Mouse (Mus musculus): ENCODE measurements at regions not wholly inside any gene's neighbourhood (a gene's known extent, or its start where the extent isn't known, plus 50 kb on each side); places are given as distances from the start of the nearest gene placed in this dataset.
A peak's percentile ranks its signal among the peaks of the same experiment; 100 is the strongest.
"Not testable (repeated sequence)": the region's sequence is repeated elsewhere in the genome, so short reads cannot be mapped to it uniquely, and the experiment has no call there.

GRCm38 (mm10) chr16:8914183-8914582 is 84.3 kb downstream of the 1810013L24Rik start:
- not testable (repeated sequence) for DNase-seq (ENCODE audit: extremely low read depth, insufficient read length, low spot score)

- DNase-seq (ENCODE audit: extremely low read depth, insufficient read length, low spot score): no peak
Measured at GRCm38 (mm10) chr16:8916091-8916490, 86.2 kb downstream of the 1810013L24Rik start.

- DNase-seq (ENCODE audit: extremely low read depth, insufficient read length, low spot score): no peak
Measured at GRCm38 (mm10) chr16:8918741-8919535, 89.0 kb downstream of the 1810013L24Rik start.

- no peak for DNase-seq (ENCODE audit: extremely low read depth, insufficient read length, low spot score)
Measured at GRCm38 (mm10) chr16:8924732-8925131, 94.8 kb downstream of the 1810013L24Rik start.

- DNase-seq (ENCODE audit: extremely low read depth, insufficient read length, low spot score): no peak
Measured at GRCm38 (mm10) chr16:8931961-8932360, 102.1 kb downstream of the 1810013L24Rik start.

GRCm38 (mm10) chr16:8933121-8933520 is 103.2 kb downstream of the 1810013L24Rik start:
- no peak for DNase-seq (ENCODE audit: extremely low read depth, insufficient read length, low spot score)

- DNase-seq (ENCODE audit: extremely low read depth, insufficient read length, low spot score): no peak
Measured at GRCm38 (mm10) chr16:8936446-8936845, 106.5 kb downstream of the 1810013L24Rik start.

- DNase-seq (ENCODE audit: extremely low read depth, insufficient read length, low spot score): peak; percentile 82
Measured at GRCm38 (mm10) chr16:8938516-8938915, 108.6 kb downstream of the 1810013L24Rik start.

GRCm38 (mm10) chr16:8939136-8939535 is 109.2 kb downstream of the 1810013L24Rik start:
- no peak for DNase-seq (ENCODE audit: extremely low read depth, insufficient read length, low spot score)

GRCm38 (mm10) chr16:8944412-8945102 is 114.7 kb downstream of the 1810013L24Rik start:
- DNase-seq (ENCODE audit: extremely low read depth, insufficient read length, low spot score): no peak

- no peak for DNase-seq (ENCODE audit: extremely low read depth, insufficient read length, low spot score)
Measured at GRCm38 (mm10) chr16:8947846-8948245, 117.9 kb downstream of the 1810013L24Rik start.

GRCm38 (mm10) chr16:8951156-8951899 is 121.4 kb downstream of the 1810013L24Rik start:
- DNase-seq (ENCODE audit: extremely low read depth, insufficient read length, low spot score): no peak

- DNase-seq (ENCODE audit: extremely low read depth, insufficient read length, low spot score): no peak
Measured at GRCm38 (mm10) chr16:8961739-8962138, 131.8 kb downstream of the 1810013L24Rik start.

GRCm38 (mm10) chr16:8993521-8994250 is 163.8 kb downstream of the 1810013L24Rik start:
- no peak for DNase-seq (ENCODE audit: extremely low read depth, insufficient read length, low spot score)

GRCm38 (mm10) chr16:8994521-8994920 is 164.6 kb downstream of the 1810013L24Rik start:
- no peak for DNase-seq (ENCODE audit: extremely low read depth, insufficient read length, low spot score)

GRCm38 (mm10) chr16:8997250-8997649 is 167.3 kb downstream of the 1810013L24Rik start:
- no peak for DNase-seq (ENCODE audit: extremely low read depth, insufficient read length, low spot score)

GRCm38 (mm10) chr16:9004012-9004411 is 174.1 kb downstream of the 1810013L24Rik start:
- DNase-seq (ENCODE audit: extremely low read depth, insufficient read length, low spot score): no peak

GRCm38 (mm10) chr16:9005933-9006332 is 176.0 kb downstream of the 1810013L24Rik start:
- DNase-seq (ENCODE audit: extremely low read depth, insufficient read length, low spot score): no peak

- peak; percentile 34 for DNase-seq (ENCODE audit: extremely low read depth, insufficient read length, low spot score)
Measured at GRCm38 (mm10) chr16:9009361-9010083, 179.6 kb downstream of the 1810013L24Rik start.

GRCm38 (mm10) chr16:9011077-9011476 is 181.2 kb downstream of the 1810013L24Rik start:
- no peak for DNase-seq (ENCODE audit: extremely low read depth, insufficient read length, low spot score)
